ENCODE assay signal across 11 mouse cellular contexts in genomic region chr9:23204339-23205288, GRCm38 (mm10). TPM values are rescaled to one million over a fixed set of nuclear protein-coding genes. Genes with fewer than 3 reads are reported as not detected.
DNase-seq lines count a peak whose midpoint lies in the region; ATAC-seq lines count a peak whose summit lies in the region.
"Had no signal": no experiment of that assay in that cellular context is flagged by ENCODE, and none has a peak within 500 bp of the region (broad histone marks: within the 10 kb centered on the region; RNA-seq: fewer than 3 reads in every experiment).

No protein-coding gene starts in this region.

- H3K9me3 ChIP-seq in midbrain, embryonic 11.5 days (ENCODE audit: control insufficient read depth, low read length): no peaks in the 10 kb centered on the region

- peak; percentile 63 for DNase-seq in ES-CJ7 (ENCODE audit: low read depth, low spot score)
- peak; percentile 61 for DNase-seq in ZHBTc4 (ENCODE audit: low read depth, low spot score)
- DNase-seq in forelimb bud, embryonic 11.5 days (ENCODE audit: low read depth, low spot score): peak; percentile 7
- DNase-seq in midbrain, embryonic 11.5 days (ENCODE audit: low spot score, missing footprints): peak; percentile 90
- DNase-seq in adrenal gland, adult 8-10 months: no peak
- DNase-seq in gastrocnemius, adult 18-20 months (ENCODE audit: low spot score): no peak
- DNase-seq in MN1 (ENCODE audit: low spot score): no peak
- DNase-seq in spleen, postnatal 4 days (ENCODE audit: low spot score in 2 of 2): no peak
- DNase-seq: cerebellum, adult 9-11 months; liver had no signal

- H3K4me3 ChIP-seq in midbrain, embryonic 11.5 days (ENCODE audit: low read depth, low read length): no peak overlapping the region

- H3K4me2 ChIP-seq in midbrain, embryonic 11.5 days: peak overlapping the region; percentile 41

- peak; percentile 74 for ATAC-seq in midbrain, embryonic 11.5 days (ENCODE audit: low FRiP score)

- peaks cover 18% of the 10 kb centered on the region for H3K4me1 ChIP-seq in midbrain, embryonic 11.5 days (ENCODE audit: control insufficient read depth, insufficient read depth, low read length)

- no peak overlapping the region for H3K27ac ChIP-seq in midbrain, embryonic 11.5 days (ENCODE audit: low read depth, low read length)

- 9% methylated on average over 17 of the region's 17 CpGs for WGBS in midbrain, embryonic 11.5 days

- H3K36me3 ChIP-seq in midbrain, embryonic 11.5 days (ENCODE audit: control insufficient read depth, insufficient read depth, low read length): no peaks in the 10 kb centered on the region

- H3K9ac ChIP-seq in midbrain, embryonic 11.5 days (ENCODE audit: low read length): peak overlapping the region; percentile 45

- H3K27me3 ChIP-seq in midbrain, embryonic 11.5 days (ENCODE audit: control insufficient read depth, insufficient read depth, low read length): no peaks in the 10 kb centered on the region

RNA-seq across cellular contexts. Expression of gene Bmper, which starts 18.3 kb away (rescaled TPM):
- 1.4 and 2.7 TPM in 2 replicates for polyA plus RNA-seq in midbrain, embryonic 11.5 days (2014; fragmentation: Nextera tagmentation; extraction: Ambion mirVana)
- total RNA-seq in adrenal gland, adult 8-10 months (2022): 1 to 10 TPM in 1 of 4 experiments, under 1 TPM in 3; 0.66 to 1.1 (median 0.75) TPM
- 1 to 10 TPM; 2.3 to 3.8 TPM for total RNA-seq in gastrocnemius, adult 18-20 months (2021)
- total RNA-seq: hematopoietic stem cell, adult 5-6 weeks had no signal

Comparison
In these comparisons a context has a peak if more than half of its experiments do, and no peak if none do; other contexts are left out.
1. DNase-seq: peak in ES-CJ7 (single experiment), ZHBTc4 (single experiment), forelimb bud, embryonic 11.5 days (single experiment) and midbrain, embryonic 11.5 days (single experiment); none in adrenal gland, adult 8-10 months (single experiment), gastrocnemius, adult 18-20 months (single experiment), MN1 (single experiment) and spleen, postnatal 4 days (0 of 2).